Mouse (Mus musculus): Measurements from ENCODE around the gene Robo1. TPM values are rescaled to one million over a fixed set of nuclear protein-coding genes. Genes with fewer than 3 reads are reported as not detected.

Gene Robo1
- total RNA-seq, 2 experiments from 2014 or later, result 50.3 to 55.6 TPM

- no peak overlapping the region for H3K4me3 ChIP-seq
- no peak for DNase-seq (ENCODE audit: extremely low spot score in 1 of 2, low spot score in 2 of 2)
- no peak for TF ChIP-seq CTCF (IDR thresholded peaks at IDR 0.05)
- no peak overlapping the region for H3K27ac ChIP-seq
- intact Hi-C loops (cut with DNase I), result no loop called here
Measured at GRCm38 (mm10) chr16:72782171-72782570, 474.1 kb downstream of the Robo1 start.

- no peak overlapping the region for H3K4me3 ChIP-seq
- no peak for DNase-seq (ENCODE audit: extremely low spot score in 1 of 2, low spot score in 2 of 2)
- H3K27ac ChIP-seq, result no peak overlapping the region
- no peak for TF ChIP-seq CTCF (IDR thresholded peaks at IDR 0.05)
- intact Hi-C loops (cut with DNase I), result no loop called here
Measured at GRCm38 (mm10) chr16:72786079-72786478, 478.0 kb downstream of the Robo1 start.

GRCm38 (mm10) chr16:72786636-72787035 lies 478.5 kb downstream of the Robo1 start:
- DNase-seq (ENCODE audit: extremely low spot score in 1 of 2, low spot score in 2 of 2), result no peak
- no peak overlapping the region for H3K4me3 ChIP-seq
- intact Hi-C loops (cut with DNase I), result no loop called here
- H3K27ac ChIP-seq, result no peak overlapping the region
- no peak for TF ChIP-seq CTCF (IDR thresholded peaks at IDR 0.05)

GRCm38 (mm10) chr16:72788017-72788416 lies 479.9 kb downstream of the Robo1 start:
- Histone ChIP-seq H3K27ac (no peak overlapping the region), H3K4me3 (no peak overlapping the region)
- DNase-seq (ENCODE audit: extremely low spot score in 1 of 2, low spot score in 2 of 2), result no peak
- no peak for TF ChIP-seq CTCF (IDR thresholded peaks at IDR 0.05)
- intact Hi-C loops (cut with DNase I), result no loop called here

- no peak for DNase-seq (ENCODE audit: extremely low spot score in 1 of 2, low spot score in 2 of 2)
- intact Hi-C loops (cut with DNase I), result no loop called here
- no peak overlapping the region for H3K27ac ChIP-seq
Measured at GRCm38 (mm10) chr16:72791181-72791705, 483.1 kb downstream of the Robo1 start.

GRCm38 (mm10) chr16:72794692-72795378 lies 486.7 kb downstream of the Robo1 start:
- no peak for TF ChIP-seq CTCF (IDR thresholded peaks at IDR 0.05)
- Histone ChIP-seq H3K4me3 (no peak overlapping the region), H3K27ac (no peak overlapping the region)
- intact Hi-C loops (cut with DNase I), result no loop called here
- DNase-seq (ENCODE audit: extremely low spot score in 1 of 2, low spot score in 2 of 2), result no peak

More at GRCm38 (mm10) chr16:72791181-72791705, 483.1 kb downstream of the Robo1 start:
- no peak overlapping the region for H3K4me3 ChIP-seq
- TF ChIP-seq CTCF (IDR thresholded peaks at IDR 0.05), result no peak

GRCm38 (mm10) chr16:72795379-72795712 lies 487.2 kb downstream of the Robo1 start:
- no peak for DNase-seq (ENCODE audit: extremely low spot score in 1 of 2, low spot score in 2 of 2)
- intact Hi-C loops (cut with DNase I), result no loop called here
- no peak for TF ChIP-seq CTCF (IDR thresholded peaks at IDR 0.05)
- Histone ChIP-seq H3K27ac (no peak overlapping the region), H3K4me3 (no peak overlapping the region)

GRCm38 (mm10) chr16:72798405-72798949 lies 490.4 kb downstream of the Robo1 start:
- DNase-seq (ENCODE audit: extremely low spot score in 1 of 2, low spot score in 2 of 2), result no peak
- intact Hi-C loops (cut with DNase I), result no loop called here
- H3K4me3 ChIP-seq, result no peak overlapping the region
- no peak overlapping the region for H3K27ac ChIP-seq
- TF ChIP-seq CTCF (IDR thresholded peaks at IDR 0.05), result no peak

GRCm38 (mm10) chr16:72800121-72800749 lies 492.1 kb downstream of the Robo1 start:
- DNase-seq (ENCODE audit: extremely low spot score in 1 of 2, low spot score in 2 of 2), result no peak
- peak overlapping the region; percentile 25 for H3K27ac ChIP-seq
- intact Hi-C loops (cut with DNase I), result no loop called here
- no peak for TF ChIP-seq CTCF (IDR thresholded peaks at IDR 0.05)
- peak overlapping the region; percentile 27 for H3K4me3 ChIP-seq

- peak overlapping the region; percentile 25 for H3K27ac ChIP-seq
- no peak for DNase-seq (ENCODE audit: extremely low spot score in 1 of 2, low spot score in 2 of 2)
- intact Hi-C loops (cut with DNase I), result no loop called here
Measured at GRCm38 (mm10) chr16:72800788-72801187, 492.7 kb downstream of the Robo1 start.

GRCm38 (mm10) chr16:72808351-72808750 lies 500.2 kb downstream of the Robo1 start:
- DNase-seq (ENCODE audit: extremely low spot score in 1 of 2, low spot score in 2 of 2), result no peak
- Histone ChIP-seq H3K27ac (no peak overlapping the region), H3K4me3 (no peak overlapping the region)
- TF ChIP-seq CTCF (IDR thresholded peaks at IDR 0.05), result no peak
- intact Hi-C loops (cut with DNase I), result no loop called here

More at GRCm38 (mm10) chr16:72800788-72801187, 492.7 kb downstream of the Robo1 start:
- H3K4me3 ChIP-seq, result peak overlapping the region; percentile 27
- TF ChIP-seq CTCF (IDR thresholded peaks at IDR 0.05), result no peak

- intact Hi-C loops (cut with DNase I), result no loop called here
- no peak overlapping the region for H3K27ac ChIP-seq
- no peak for DNase-seq (ENCODE audit: extremely low spot score in 1 of 2, low spot score in 2 of 2)
- no peak for TF ChIP-seq CTCF (IDR thresholded peaks at IDR 0.05)
- 0 out of 2 replicates have a peak overlapping the region, but pooled peaks have one; percentile 8 for H3K4me3 ChIP-seq
Measured at GRCm38 (mm10) chr16:72810942-72811341, 502.8 kb downstream of the Robo1 start.

Measured in left cerebral cortex, adult 2 months (tissue).